Mouse (Mus musculus) embryonic facial prominence, embryonic 14.5 days (tissue): ENCODE measurements around the gene Cd300lf. TPM values are rescaled to one million over a fixed set of nuclear protein-coding genes. Genes with fewer than 3 reads are reported as not detected.

Experiments used
- ATAC-seq: fragments of 200-750 bp; cut with Nextera tagmentation; 2 replicates; pipeline ENCODE4 v1.8.0; 2017; ENCODE audit warnings: low read depth, moderate number of reproducible peaks, moderate TSS enrichment
- DNase-seq: peaks from one replicate; pipeline ENCODE4 v3.0.0-alpha.2; 2015; ENCODE audit warnings: low spot score
- H3K27ac ChIP-seq: fragments of 300-500 bp; sonication (generic); replicated peaks from 2 replicates; pipeline ENCODE4 v1.5.1; 2014; ENCODE audit warnings: low read depth, mild to moderate bottlenecking, low read length, moderate library complexity
- H3K27me3 ChIP-seq: fragments of 300-500 bp; sonication (generic); replicated peaks from 2 replicates; pipeline ENCODE4 v1.6.1; 2014; ENCODE audit warnings: low read length; ENCODE audit not compliant: control insufficient read depth, insufficient read depth
- H3K36me3 ChIP-seq: fragments of 300-500 bp; sonication (generic); 2 replicates; pipeline ENCODE4 v1.6.1; 2014; ENCODE audit warnings: low read length, mixed read lengths; ENCODE audit not compliant: control insufficient read depth, insufficient read depth
- H3K4me1 ChIP-seq: fragments of 300-500 bp; sonication (generic); 2 replicates; pipeline ENCODE4 v1.6.1; 2014; ENCODE audit warnings: antibody characterized with exemption, low read length; ENCODE audit not compliant: control insufficient read depth, insufficient read depth
- H3K4me2 ChIP-seq: fragments of 300-500 bp; sonication (generic); 2 replicates; pipeline ENCODE4 v1.6.1; 2014; ENCODE audit warnings: low read depth, mild to moderate bottlenecking, low read length, moderate library complexity, mixed read lengths
- H3K4me3 ChIP-seq: fragments of 300-500 bp; sonication (generic); 2 replicates; pipeline ENCODE4 v1.5.1; 2014; ENCODE audit warnings: low read depth, mild to moderate bottlenecking, low read length
- H3K9ac ChIP-seq: fragments of 300-500 bp; sonication (generic); 2 replicates; pipeline ENCODE4 v1.6.1; 2014; ENCODE audit warnings: low read depth, mild to moderate bottlenecking, low read length, moderate library complexity, mixed read lengths
- H3K9me3 ChIP-seq: fragments of 300-500 bp; sonication (generic); 2 replicates; pipeline ENCODE4 v1.6.1; 2016; ENCODE audit warnings: low read length; ENCODE audit not compliant: control insufficient read depth
- WGBS: fragments of 180-500 bp; shearing (Covaris S2); extraction: QIAGEN DNeasy Blood & Tissue Kit; methylation state at CpG from one replicate; pipeline ENCODE4 v1.1.7; 2014; 5-methylcytosine and 5-hydroxymethylcytosine counted together
- polyA plus RNA-seq: library from polyadenylated mRNA; unstranded; fragments of >200 nt; fragmentation: Nextera tagmentation; extraction: Ambion mirVana; gene quantifications from 2 replicates; pipeline ENCODE4 v1.2.1, GENCODE M21; 2014

Cd300lf gene
- polyA plus RNA-seq, 1 experiment from 2014 or later = 0.56 TPM

DNA sequence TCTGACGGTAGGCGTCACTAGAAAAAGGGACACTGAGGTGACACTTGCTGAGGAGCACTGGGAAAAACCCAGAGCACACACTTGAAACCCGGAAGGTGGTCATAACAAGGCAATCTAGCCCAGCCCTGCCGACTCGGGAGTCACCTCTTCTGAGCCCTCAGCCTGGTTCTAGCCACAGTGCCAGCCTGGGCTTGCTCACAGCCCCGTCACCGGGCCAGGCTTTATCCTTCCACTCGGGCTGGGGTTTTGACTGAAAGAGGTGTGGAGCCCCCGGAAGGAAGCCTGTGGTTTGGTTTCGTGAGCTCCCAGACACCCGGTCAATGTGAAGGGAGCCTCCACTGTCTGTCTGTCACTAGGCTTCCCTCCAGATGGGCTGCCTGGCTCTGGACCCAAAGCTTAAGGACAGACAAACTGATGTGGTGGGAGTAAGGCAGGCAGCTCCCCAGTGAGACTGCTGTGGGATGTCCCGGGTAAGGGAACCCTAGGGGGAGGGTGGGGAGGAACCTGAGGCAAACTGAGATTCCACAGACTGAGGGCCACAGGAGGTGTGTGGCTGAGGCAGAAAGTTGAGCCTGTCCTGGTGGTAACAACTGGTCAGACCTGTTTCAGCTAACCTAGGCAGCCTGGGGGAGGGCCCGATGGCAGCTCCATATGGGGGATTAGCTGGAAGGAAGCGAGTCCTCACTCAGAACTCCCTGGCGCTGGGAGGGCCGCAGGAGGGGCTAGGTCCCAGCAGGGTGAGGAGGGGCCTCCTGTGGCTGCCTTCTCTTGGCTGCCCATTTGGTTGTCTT, 40.0 kb upstream of the Cd300lf start:
- peak; percentile 85 for DNase-seq
- Histone ChIP-seq H3K4me2 (peak overlapping the region; percentile 21; the same call in 1 of the 2 replicates), H3K9me3 (no peaks in the 10 kb centered on the region), H3K27me3 (0 out of 2 replicates have a peak, but pooled peaks cover 8% of the 10 kb centered on the region), H3K4me1 (peaks cover 39% of the 10 kb centered on the region), H3K36me3 (no peaks in the 10 kb centered on the region), H3K9ac (0 out of 2 replicates have a peak overlapping the region, but pooled peaks have one; percentile 21), H3K27ac (peak overlapping the region; percentile 75), H3K4me3 (no peak overlapping the region)
- ATAC-seq = peak; percentile 81
- 11% methylated on average over 16 of the region's 16 CpGs for WGBS

DNA sequence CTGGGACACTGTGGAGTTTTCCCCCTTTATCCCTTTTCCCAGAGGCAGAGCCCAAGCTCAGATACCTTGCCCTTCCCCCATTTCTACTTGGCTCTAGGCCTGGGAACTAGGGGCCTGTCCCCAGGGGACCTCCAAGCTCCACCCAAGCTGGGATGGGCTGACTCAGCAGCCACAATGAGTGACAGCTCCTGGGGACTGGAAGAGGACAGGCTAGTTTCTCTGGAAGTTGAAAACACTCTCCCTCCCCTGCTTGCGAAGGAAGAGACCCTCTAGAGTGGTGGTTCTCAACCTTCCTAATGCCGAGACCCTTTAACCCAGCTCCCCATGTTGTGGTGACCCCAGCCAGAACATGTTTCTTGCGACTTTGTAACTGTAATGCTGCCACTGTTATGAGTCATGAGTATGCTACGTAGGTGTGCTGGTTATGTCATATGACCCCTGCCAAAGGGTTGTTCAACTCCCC, 39.1 kb upstream of the Cd300lf start:
- Histone ChIP-seq H3K4me2 (peak overlapping the region; percentile 8; the same call in 1 of the 2 replicates), H3K4me3 (no peak overlapping the region), H3K9ac (no peak overlapping the region), H3K9me3 (no peaks in the 10 kb centered on the region), H3K36me3 (no peaks in the 10 kb centered on the region), H3K4me1 (peaks cover 39% of the 10 kb centered on the region), H3K27ac (0 out of 2 replicates have a peak overlapping the region, but pooled peaks have one; percentile 75), H3K27me3 (0 out of 2 replicates have a peak, but pooled peaks cover 8% of the 10 kb centered on the region)
- peak; percentile 66; the same call in 1 of the 2 replicates for ATAC-seq
- WGBS = 20% methylated on average over 4 of the region's 4 CpGs
- DNase-seq = peak; percentile 88

DNA sequence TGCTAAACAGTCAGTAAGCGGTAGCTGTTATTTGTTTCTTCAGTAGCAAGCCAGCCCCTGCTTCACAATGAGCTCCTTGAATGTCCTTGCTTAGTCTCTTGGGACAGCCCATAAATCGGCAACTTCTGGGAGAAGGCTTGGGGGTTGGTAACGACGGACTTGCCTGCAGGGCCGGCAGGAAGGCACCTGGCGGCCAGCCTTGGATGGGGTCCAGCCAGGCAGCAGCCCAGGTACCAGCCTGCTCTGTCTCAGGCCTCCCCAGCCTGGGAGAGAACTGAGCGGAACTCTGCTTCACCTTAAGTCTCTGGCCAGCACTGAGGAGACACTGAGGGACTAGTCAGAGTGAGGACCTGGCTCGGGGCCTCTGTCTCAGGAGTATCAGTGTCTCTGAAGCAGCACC, 37.3 kb upstream of the Cd300lf start:
- H3K9ac ChIP-seq = no peak overlapping the region

DNA sequence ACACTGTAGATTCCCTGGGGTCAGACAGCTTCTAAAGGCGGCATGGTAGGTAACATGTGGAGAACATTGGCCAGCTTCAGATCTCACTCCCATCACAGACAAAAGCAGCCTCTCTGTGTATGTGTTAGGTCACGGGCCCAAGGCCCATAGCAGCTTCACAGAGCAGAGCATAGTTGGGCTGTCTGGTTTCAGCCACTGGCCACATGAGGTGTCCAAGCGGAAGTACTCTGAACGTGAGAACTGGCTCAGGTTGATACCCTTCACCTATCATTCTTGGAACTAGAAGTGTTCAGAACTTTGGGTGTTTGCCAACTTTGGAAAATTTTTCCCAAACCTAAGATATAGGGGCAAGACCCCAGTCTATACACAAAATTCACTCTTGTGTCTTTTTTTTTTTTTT, 35.6 kb upstream of the Cd300lf start:
- no peaks in the 10 kb centered on the region for H3K36me3 ChIP-seq
- H3K4me1 ChIP-seq = peaks cover 27% of the 10 kb centered on the region
- no peak overlapping the region for H3K27ac ChIP-seq
- no peak overlapping the region for H3K4me3 ChIP-seq
- H3K9ac ChIP-seq = no peak overlapping the region
- no peak overlapping the region for H3K4me2 ChIP-seq
- ATAC-seq (no peak), DNase-seq (no peak)
- peaks cover 22% of the 10 kb centered on the region for H3K27me3 ChIP-seq
- H3K9me3 ChIP-seq = no peaks in the 10 kb centered on the region
- 75% methylated on average over 4 of the region's 4 CpGs for WGBS

More for the DNA sequence above, 37.3 kb upstream of the Cd300lf start:
- Histone ChIP-seq H3K9me3 (no peaks in the 10 kb centered on the region), H3K27ac (no peak overlapping the region), H3K27me3 (peaks cover 11% of the 10 kb centered on the region; the same call in 1 of the 2 replicates), H3K4me2 (no peak overlapping the region), H3K4me1 (peaks cover 25% of the 10 kb centered on the region), H3K36me3 (no peaks in the 10 kb centered on the region), H3K4me3 (no peak overlapping the region)
- WGBS = 31% methylated on average over 8 of the region's 8 CpGs
- ATAC-seq = no peak
- no peak for DNase-seq

DNA sequence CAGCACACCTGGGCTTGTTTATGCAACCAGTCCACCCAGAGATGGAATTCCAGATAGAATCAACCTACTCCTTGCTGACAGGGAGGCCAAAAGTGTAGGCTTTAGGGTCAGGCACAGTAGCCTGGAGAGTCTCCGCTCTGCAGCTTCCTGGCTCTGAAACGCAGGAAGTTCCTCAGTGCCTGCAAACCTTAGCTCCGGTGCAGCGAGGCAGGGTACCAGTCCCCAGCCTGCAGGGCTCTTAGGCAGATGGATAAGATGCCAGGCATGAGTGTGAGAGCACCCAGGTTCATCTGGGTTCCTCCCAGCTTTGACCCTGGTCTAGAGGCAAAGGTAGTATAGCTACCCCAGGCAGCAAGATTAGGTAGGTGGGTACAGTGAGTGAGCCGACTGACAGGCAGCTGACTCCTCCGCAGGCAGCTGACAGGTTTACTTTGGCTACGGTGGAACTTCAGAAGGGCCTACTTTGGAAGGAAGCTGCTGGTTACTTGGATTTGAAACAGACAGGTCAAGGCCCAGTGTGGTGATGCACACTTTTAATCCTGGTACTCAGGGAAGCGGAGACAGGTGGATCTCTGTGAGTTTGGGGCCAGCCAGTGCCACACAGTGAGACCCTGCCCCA, 33.9 kb upstream of the Cd300lf start:
- 64% methylated on average over 7 of the region's 8 CpGs for WGBS

DNA sequence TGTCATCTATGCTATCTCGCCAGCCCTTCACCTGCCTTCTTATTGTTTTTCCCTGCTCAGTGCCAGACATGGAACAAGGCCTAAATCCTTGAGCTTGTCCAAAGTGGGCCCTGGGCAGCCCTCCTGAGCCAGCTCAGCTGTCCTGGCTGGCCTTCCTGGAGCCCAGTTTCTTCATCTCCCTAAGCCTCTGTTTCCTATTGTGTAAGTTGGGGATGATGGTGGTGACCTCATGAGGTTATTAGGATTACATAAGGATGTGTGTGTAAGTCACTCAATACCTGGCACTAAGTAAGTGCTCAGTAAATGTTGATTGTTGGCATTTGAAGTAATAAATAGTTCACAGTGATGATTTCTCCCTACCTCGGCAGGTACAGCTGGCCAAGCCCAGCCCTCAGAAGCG, 33.0 kb upstream of the Cd300lf start:
- Histone ChIP-seq H3K36me3 (no peaks in the 10 kb centered on the region), H3K9me3 (no peaks in the 10 kb centered on the region), H3K4me2 (no peak overlapping the region), H3K4me3 (no peak overlapping the region), H3K4me1 (peaks cover 25% of the 10 kb centered on the region), H3K27me3 (peaks cover 32% of the 10 kb centered on the region), H3K27ac (no peak overlapping the region), H3K9ac (no peak overlapping the region)
- WGBS = 79% methylated on average over 3 of the region's 3 CpGs
- no peak for ATAC-seq
- DNase-seq = no peak

More for the DNA sequence above, 33.9 kb upstream of the Cd300lf start:
- Histone ChIP-seq H3K27me3 (peaks cover 32% of the 10 kb centered on the region), H3K9ac (no peak overlapping the region), H3K36me3 (no peaks in the 10 kb centered on the region), H3K27ac (no peak overlapping the region), H3K4me2 (no peak overlapping the region), H3K4me1 (peaks cover 26% of the 10 kb centered on the region), H3K9me3 (no peaks in the 10 kb centered on the region), H3K4me3 (no peak overlapping the region)
- ATAC-seq (no peak), DNase-seq (no peak)

DNA sequence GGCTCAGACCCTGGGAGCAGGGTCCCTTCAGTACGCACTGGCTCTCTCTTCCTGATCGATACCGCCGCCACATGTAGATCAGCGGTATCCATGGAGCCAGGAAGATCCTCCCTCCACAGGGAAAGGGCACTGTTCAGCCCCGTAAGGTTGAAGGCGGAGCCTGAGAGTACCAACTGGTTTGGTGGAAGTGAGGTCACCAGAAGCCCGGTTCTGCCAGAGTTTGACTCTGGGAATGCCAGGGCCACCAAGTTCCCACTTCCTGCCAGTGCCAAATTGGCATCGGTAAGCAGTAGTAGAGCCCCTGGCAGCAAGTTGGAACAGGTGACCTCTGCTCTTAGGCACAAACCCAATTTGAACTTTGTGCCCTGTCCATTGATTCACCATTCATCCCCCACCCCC, 31.2 kb upstream of the Cd300lf start:
- WGBS = 3% methylated on average over 9 of the region's 9 CpGs
- DNase-seq (no peak), ATAC-seq (no peak)
- H3K9ac ChIP-seq = peak overlapping the region; percentile 59; the same call in 1 of the 2 replicates
- no peaks in the 10 kb centered on the region for H3K36me3 ChIP-seq
- no peak overlapping the region for H3K27ac ChIP-seq
- no peaks in the 10 kb centered on the region for H3K9me3 ChIP-seq
- peaks cover 25% of the 10 kb centered on the region for H3K4me1 ChIP-seq
- H3K4me2 ChIP-seq = peak overlapping the region; percentile 91
- H3K4me3 ChIP-seq = peak overlapping the region; percentile 66
- H3K27me3 ChIP-seq = peaks cover 34% of the 10 kb centered on the region

DNA sequence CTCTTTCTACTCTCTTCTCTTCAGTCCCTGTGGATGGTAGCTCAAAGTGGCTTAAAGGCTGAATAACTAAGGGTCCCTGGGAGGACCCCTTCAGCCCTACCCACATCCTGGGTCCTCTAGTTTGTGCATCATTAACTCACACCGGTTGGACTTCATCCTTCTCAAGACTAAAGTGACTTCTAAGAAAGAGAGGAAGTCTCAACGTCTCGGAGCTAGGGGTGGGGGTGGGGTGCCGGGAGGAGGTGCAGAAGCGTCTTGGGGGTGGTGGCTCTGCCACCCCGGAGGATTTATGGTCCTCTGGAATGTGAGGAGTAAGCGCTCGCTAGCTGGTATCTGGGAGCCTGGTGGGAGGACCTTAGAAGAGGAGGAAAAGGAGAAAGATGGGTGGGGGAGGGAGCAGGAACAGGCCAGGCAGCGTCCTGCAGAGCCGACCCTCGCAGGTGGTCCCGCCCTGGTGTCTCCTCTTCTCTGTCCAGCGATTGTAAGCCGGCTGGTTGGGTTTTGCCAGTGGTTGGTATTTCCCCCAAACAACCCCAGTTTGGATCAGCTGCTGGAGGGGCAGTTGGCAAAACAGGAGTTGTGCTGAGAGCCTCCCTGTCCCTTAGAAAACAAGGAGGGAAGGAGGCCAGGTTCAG, 30.7 kb upstream of the Cd300lf start:
- Histone ChIP-seq H3K9me3 (no peaks in the 10 kb centered on the region), H3K9ac (peak overlapping the region; percentile 59), H3K27me3 (peaks cover 34% of the 10 kb centered on the region), H3K4me1 (peaks cover 25% of the 10 kb centered on the region), H3K4me3 (peak overlapping the region; percentile 66), H3K27ac (no peak overlapping the region), H3K4me2 (peak overlapping the region; percentile 91), H3K36me3 (no peaks in the 10 kb centered on the region)
- 0% methylated on average over 12 of the region's 14 CpGs for WGBS
- ATAC-seq (no peak), DNase-seq (no peak)
